Comparison of ENCODE assay signal across 20 mouse cellular contexts in the genomic region with DNA sequence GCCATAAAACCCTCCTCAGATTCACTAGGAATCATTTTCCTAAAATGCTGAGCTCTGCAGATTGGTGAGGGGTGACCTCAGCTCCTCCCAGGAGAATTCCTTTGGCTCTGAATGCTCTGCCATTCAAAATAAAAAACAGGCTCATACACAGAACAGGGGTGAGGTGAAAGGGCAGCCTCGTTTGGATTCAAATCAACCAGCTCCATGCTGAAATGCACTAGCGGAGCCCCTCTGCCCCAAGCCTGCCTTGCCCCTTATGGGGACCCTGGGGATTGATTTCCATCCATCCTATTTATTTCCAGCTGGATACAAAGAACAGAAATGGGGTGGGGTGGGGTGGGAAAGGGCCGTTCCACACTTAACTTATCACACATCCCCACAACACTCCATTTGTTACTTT. TPM values are rescaled to one million over a fixed set of nuclear protein-coding genes. Genes with fewer than 3 reads are reported as not detected.
"Had no signal": no experiment of that assay in that cellular context is flagged by ENCODE, and none has a peak within 500 bp of the region (broad histone marks: within the 10 kb centered on the region; RNA-seq: fewer than 3 reads in every experiment).

No protein-coding gene starts in this region.

- DNase-seq: gastrocnemius, postnatal 14 days; gastrocnemius, postnatal 36 days; heart, adult 11 months; heart, adult 2 months; heart, postnatal 36 days; kidney, adult 11 months; layer of hippocampus, adult 9-11 months; layer of hippocampus, postnatal 36 days; left cerebral cortex, postnatal 4 days had no signal

- H3K27ac ChIP-seq: heart, adult 2 months; hindbrain, embryonic 13.5 days; hindbrain, embryonic 15.5 days; hindbrain, postnatal 0 days; kidney, postnatal 0 days; limb, embryonic 13.5 days; limb, embryonic 15.5 days; liver, embryonic 12.5 days; liver, embryonic 14.5 days had no signal

- H3K36me3 ChIP-seq: hindbrain, embryonic 13.5 days; hindbrain, embryonic 15.5 days; liver, embryonic 12.5 days had no signal

- H3K4me3 ChIP-seq: heart, adult 2 months; heart, embryonic 12.5 days; hindbrain, embryonic 13.5 days; hindbrain, embryonic 15.5 days; limb, embryonic 13.5 days; limb, embryonic 15.5 days; liver, embryonic 12.5 days had no signal

- H3K9ac ChIP-seq: heart, embryonic 12.5 days; hindbrain, embryonic 13.5 days; hindbrain, embryonic 15.5 days; limb, embryonic 13.5 days; limb, embryonic 15.5 days; liver, embryonic 12.5 days; liver, embryonic 14.5 days had no signal

- H3K9me3 ChIP-seq: hindbrain, embryonic 13.5 days; hindbrain, embryonic 15.5 days; limb, embryonic 13.5 days; limb, embryonic 15.5 days; liver, embryonic 12.5 days had no signal

- H3K4me1 ChIP-seq: heart, embryonic 12.5 days; hindbrain, embryonic 13.5 days; hindbrain, embryonic 15.5 days; limb, embryonic 15.5 days; liver, embryonic 12.5 days had no signal

- H3K27me3 ChIP-seq: heart, embryonic 12.5 days; hindbrain, embryonic 13.5 days; hindbrain, embryonic 15.5 days; limb, embryonic 13.5 days; limb, embryonic 15.5 days; liver, embryonic 12.5 days had no signal

RNA-seq across cellular contexts. Expression of a gene that starts 52.9 kb away (rescaled TPM):
- total RNA-seq: hematopoietic stem cell, adult 5-6 weeks; liver, adult 2 months had no signal
- polyA plus RNA-seq: liver, adult 2 months had no signal
